Mouse (Mus musculus): Measurements from ENCODE around the gene Irf5.

- TF ChIP-seq EP300 (optimal IDR thresholded peaks at IDR 0.05) (no peak), CTCF (IDR thresholded peaks at IDR 0.05; ENCODE audit: low read depth) (no peak)
Observed at GRCm38 (mm10) chr6:29557112-29557511, 30.7 kb downstream of the Irf5 start.
